Mouse (Mus musculus) limb, embryonic 14.5 days (tissue): ENCODE data around the gene Cgrrf1. TPM values are rescaled to one million over a fixed set of nuclear protein-coding genes. Genes with fewer than 3 reads are reported as not detected.

Experiments used
- ATAC-seq: fragments of 200-750 bp; cut with Nextera tagmentation; 2 replicates; pipeline ENCODE4 v1.8.0; 2017; ENCODE audit warnings: low read depth, moderate number of reproducible peaks, moderate TSS enrichment; ENCODE audit not compliant: low FRiP score
- DNase-seq: peaks from one replicate; pipeline ENCODE4 v3.0.0-alpha.2; 2015; ENCODE audit warnings: low spot score
- H3K27ac ChIP-seq: fragments of 300-500 bp; sonication (generic); replicated peaks from 2 replicates; pipeline ENCODE4 v1.5.1; 2014; ENCODE audit warnings: low read depth, mild to moderate bottlenecking, low read length, moderate library complexity, mixed read lengths
- H3K27me3 ChIP-seq: fragments of 300-500 bp; sonication (generic); 2 replicates; pipeline ENCODE4 v1.6.1; 2014; ENCODE audit warnings: low read length, mixed read lengths; ENCODE audit not compliant: control insufficient read depth, insufficient read depth
- H3K36me3 ChIP-seq: fragments of 300-500 bp; sonication (generic); 2 replicates; pipeline ENCODE4 v1.6.1; 2014; ENCODE audit warnings: mild to moderate bottlenecking, low read length, moderate library complexity, mixed read lengths; ENCODE audit not compliant: control insufficient read depth, insufficient read depth
- H3K4me1 ChIP-seq: fragments of 300-500 bp; sonication (generic); 2 replicates; pipeline ENCODE4 v1.6.1; 2014; ENCODE audit warnings: antibody characterized with exemption, low read length, mixed read lengths; ENCODE audit not compliant: control insufficient read depth, insufficient read depth
- H3K4me2 ChIP-seq: fragments of 300-500 bp; sonication (generic); replicated peaks from 2 replicates; pipeline ENCODE4 v1.6.1; 2014; ENCODE audit warnings: low read depth, mild to moderate bottlenecking, low read length, moderate library complexity; ENCODE audit not compliant: severe bottlenecking
- H3K4me3 ChIP-seq: fragments of 300-500 bp; sonication (generic); replicated peaks from 2 replicates; pipeline ENCODE4 v1.5.1; 2014; ENCODE audit warnings: low read length
- H3K9ac ChIP-seq: fragments of 300-500 bp; sonication (generic); 2 replicates; pipeline ENCODE4 v1.6.1; 2014; ENCODE audit warnings: mild to moderate bottlenecking, low read depth, low read length, moderate library complexity; ENCODE audit not compliant: severe bottlenecking
- H3K9me3 ChIP-seq: fragments of 300-500 bp; sonication (generic); 2 replicates; pipeline ENCODE4 v1.6.1; 2016; ENCODE audit warnings: low read length; ENCODE audit not compliant: control insufficient read depth
- POLR2A ChIP-seq: fragments of 200-500 bp; IDR thresholded peaks from 2 replicates; pipeline ENCODE4 v1.8.0; 2012; ENCODE audit warnings: inconsistent platforms, mild to moderate bottlenecking, moderate library complexity, borderline replicate concordance; ENCODE audit not compliant: insufficient read depth, insufficient read length; ENCODE audit errors: extremely low read depth
- whole genome bisulfite sequencing: fragments of 180-500 bp; shearing (Covaris S2); extraction: QIAGEN DNeasy Blood & Tissue Kit; methylation state at CpG from one replicate; pipeline ENCODE4 v1.1.7; 2014; 5-methylcytosine and 5-hydroxymethylcytosine counted together
- polyA plus RNA-seq, 2 experiments: library from polyadenylated mRNA; depleted of rRNA in 1 of 2; stranded (reverse) in 1 of 2; unstranded in 1 of 2; fragments of >200 nt; fragmentation: Nextera tagmentation in 1 of 2; extraction: Ambion mirVana in 1 of 2; gene quantifications; 2 replicates each; pipeline versions ENCODE4 v1.2.1 to v1.2.3; 2012 to 2014

The Cgrrf1 gene
- polyA plus RNA-seq, 2 experiments: 19.5 to 26.7 TPM

DNA sequence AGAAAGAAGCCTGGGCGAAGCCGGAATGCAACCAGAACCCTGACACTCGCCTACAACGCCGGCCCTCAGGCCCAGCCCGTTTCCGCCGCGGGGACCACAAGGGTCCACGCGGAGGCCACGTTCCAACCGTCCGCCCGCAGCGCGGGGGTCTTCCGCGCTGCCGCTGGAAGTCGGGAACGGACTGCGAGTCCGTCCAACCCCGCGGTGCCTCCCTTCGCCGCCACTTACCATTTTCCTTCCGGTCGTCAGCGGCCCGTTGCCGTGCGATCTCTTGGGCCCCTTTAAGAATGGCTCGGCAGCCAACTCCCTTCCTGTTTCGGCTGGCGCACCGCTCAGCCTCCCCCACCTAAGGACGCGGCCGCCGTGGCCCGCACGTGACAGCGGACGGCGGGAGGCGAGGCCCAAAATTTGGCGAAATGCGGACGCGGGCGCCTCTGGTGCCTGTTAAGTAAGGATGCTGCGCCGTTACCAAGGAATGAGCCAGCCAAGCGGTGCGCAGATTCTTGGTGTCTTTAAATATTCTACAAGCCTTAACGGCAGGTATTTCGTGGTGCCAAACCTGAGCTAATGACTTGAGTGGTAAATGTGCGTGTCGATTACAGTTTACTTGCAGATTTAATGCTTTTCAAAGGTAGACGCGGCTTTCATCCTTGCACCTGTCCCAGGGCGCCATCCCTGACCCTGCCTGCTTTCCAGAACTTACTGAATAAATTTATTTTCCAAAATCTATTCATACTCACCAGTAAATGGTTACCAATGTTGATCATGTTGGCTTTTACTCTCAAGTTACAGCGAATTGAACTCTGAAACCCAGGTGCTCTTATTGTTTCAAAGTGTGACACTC lies 9.8 kb upstream of the Cgrrf1 start, which contains the start of gene Gmfb:
Gmfb (minus strand) TSS at position 370 of the 844 bp plus-strand sequence.
- ATAC-seq: peak; percentile 96
- WGBS: under 1% methylated on average over 56 of the region's 65 CpGs
- H3K9ac ChIP-seq: peak within 1 kb of the TSS; percentile 88
- TF ChIP-seq POLR2A: peak; percentile 69; the same call in 1 of the 2 replicates
- DNase-seq: peak; percentile 87
- peaks cover 5% of the 10 kb centered on the region for H3K36me3 ChIP-seq
- peaks cover 11% of the 10 kb centered on the region for H3K4me1 ChIP-seq
- peak within 1 kb of the TSS; percentile 88 for H3K27ac ChIP-seq
- peak within 1 kb of the TSS; percentile 87 for H3K4me2 ChIP-seq
- H3K9me3 ChIP-seq: no peaks in the 10 kb centered on the region
- peak within 1 kb of the TSS; percentile 94 for H3K4me3 ChIP-seq
- H3K27me3 ChIP-seq: no peaks in the 10 kb centered on the region

DNA sequence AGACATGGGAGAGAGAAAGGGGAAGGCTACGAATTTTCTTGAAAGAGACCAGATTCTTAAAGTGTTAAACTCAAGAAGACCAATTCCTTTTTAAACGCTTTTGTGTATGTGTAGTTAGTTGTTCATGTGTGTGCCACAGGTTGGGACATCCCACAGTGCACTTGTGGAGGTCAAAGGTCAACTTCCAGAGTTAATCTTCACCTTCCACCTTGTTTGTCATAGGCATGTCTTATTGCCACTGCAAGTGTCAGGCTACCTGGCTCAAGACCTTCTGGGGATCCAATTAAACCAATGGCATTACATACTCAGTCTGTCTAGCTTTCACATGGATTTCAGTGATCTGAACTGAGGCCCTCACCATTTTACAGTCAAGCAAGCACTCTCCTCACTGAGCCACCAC lies 7.9 kb upstream of the Cgrrf1 start:
- H3K4me2 ChIP-seq: no peak overlapping the region
- H3K9ac ChIP-seq: no peak overlapping the region
- no peak overlapping the region for H3K4me3 ChIP-seq
- H3K27me3 ChIP-seq: no peaks in the 10 kb centered on the region
- H3K27ac ChIP-seq: no peak overlapping the region
- no peaks in the 10 kb centered on the region for H3K36me3 ChIP-seq
- 82% methylated on average over 2 of the region's 2 CpGs for WGBS
- no peak for TF ChIP-seq POLR2A
- DNase-seq (no peak), ATAC-seq (no peak)
- H3K4me1 ChIP-seq: peaks cover 11% of the 10 kb centered on the region
- no peaks in the 10 kb centered on the region for H3K9me3 ChIP-seq

DNA sequence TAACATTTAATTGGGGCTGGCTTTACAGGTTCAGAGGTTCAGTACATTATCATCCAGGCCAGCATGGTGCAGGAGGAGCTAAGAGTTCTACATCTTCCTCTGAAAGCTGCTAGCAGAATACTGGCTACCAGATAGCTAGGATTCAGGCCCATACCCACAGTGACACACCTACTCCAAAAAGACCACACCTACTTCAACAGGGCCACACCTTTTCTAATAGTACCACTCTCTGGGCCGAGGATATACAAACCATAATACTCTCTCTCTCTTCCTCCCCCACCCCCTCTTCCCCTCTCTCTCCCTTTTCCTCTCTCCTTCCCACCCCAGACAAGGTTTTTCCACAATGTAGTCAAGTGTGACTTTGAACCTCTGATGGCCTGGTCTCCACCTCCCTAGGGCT lies 4.5 kb upstream of the Cgrrf1 start:
- no peak for TF ChIP-seq POLR2A
- ATAC-seq: no peak
- 45% methylated on average over 1 of the region's 1 CpGs for WGBS

GRCm38 (mm10) chr14:46831295-46831694 lies 630 bp upstream of the Cgrrf1 start:
- no peaks in the 10 kb centered on the region for H3K27me3 ChIP-seq
- H3K36me3 ChIP-seq: no peaks in the 10 kb centered on the region
- no peak for DNase-seq
- no peak for TF ChIP-seq POLR2A
- peak overlapping the region; percentile 84 for H3K9ac ChIP-seq
- H3K4me3 ChIP-seq: peak overlapping the region; percentile 80
- H3K4me1 ChIP-seq: 0 out of 2 replicates have a peak, but pooled peaks cover 2% of the 10 kb centered on the region
- H3K4me2 ChIP-seq: peak overlapping the region; percentile 86
- 5% methylated on average over 4 of the region's 4 CpGs for WGBS
- no peak for ATAC-seq
- no peaks in the 10 kb centered on the region for H3K9me3 ChIP-seq
- H3K27ac ChIP-seq: no peak overlapping the region

More for the DNA sequence above, 4.5 kb upstream of the Cgrrf1 start:
- no peak overlapping the region for H3K27ac ChIP-seq
- DNase-seq: no peak
- H3K4me2 ChIP-seq: no peak overlapping the region
- no peaks in the 10 kb centered on the region for H3K27me3 ChIP-seq
- no peaks in the 10 kb centered on the region for H3K36me3 ChIP-seq
- H3K4me1 ChIP-seq: 0 out of 2 replicates have a peak, but pooled peaks cover 2% of the 10 kb centered on the region
- H3K9ac ChIP-seq: no peak overlapping the region
- no peak overlapping the region for H3K4me3 ChIP-seq
- no peaks in the 10 kb centered on the region for H3K9me3 ChIP-seq

GRCm38 (mm10) chr14:46832354-46833272 lies 688 bp downstream of the Cgrrf1 start:
- ATAC-seq (no peak), DNase-seq (peak; percentile 35)
- H3K9ac ChIP-seq: peak overlapping the region; percentile 84
- H3K27me3 ChIP-seq: no peaks in the 10 kb centered on the region
- H3K9me3 ChIP-seq: no peaks in the 10 kb centered on the region
- H3K4me2 ChIP-seq: peak overlapping the region; percentile 86
- TF ChIP-seq POLR2A: no peak
- H3K27ac ChIP-seq: no peak overlapping the region
- H3K4me3 ChIP-seq: peak overlapping the region; percentile 80
- H3K36me3 ChIP-seq: no peaks in the 10 kb centered on the region
- H3K4me1 ChIP-seq: 0 out of 2 replicates have a peak, but pooled peaks cover 2% of the 10 kb centered on the region
- 6% methylated on average over 40 of the region's 40 CpGs for WGBS
